Mouse (Mus musculus) neural tube, embryonic 10.5 days (tissue): Measurements from ENCODE around the gene Fzd9.
"Not testable (repeated sequence)": the region's sequence is repeated elsewhere in the genome, so short reads cannot be mapped to it uniquely, and the experiment has no call there.

ENCODE experiments used
- DNase-seq: peaks from one replicate; pipeline ENCODE4 v3.0.0-alpha.2; 2017; ENCODE audit warnings: low spot score; ENCODE audit errors: extremely low spot score

Fzd9 gene

GRCm38 (mm10) chr5:135248956-135249676, 1.9 kb downstream of the Fzd9 start:
- DNase-seq, result no peak

- no peak for DNase-seq
Measured at GRCm38 (mm10) chr5:135247337-135247736, 3.7 kb downstream of the Fzd9 start.

- no peak for DNase-seq
Measured at GRCm38 (mm10) chr5:135246531-135246930, 4.5 kb downstream of the Fzd9 start.

- no peak for DNase-seq
Measured at GRCm38 (mm10) chr5:135243166-135243565, 7.9 kb downstream of the Fzd9 start.

- DNase-seq, result no peak
Measured at GRCm38 (mm10) chr5:135242608-135243007, 8.4 kb downstream of the Fzd9 start.

GRCm38 (mm10) chr5:135242136-135242535, 8.9 kb downstream of the Fzd9 start:
- no peak for DNase-seq

GRCm38 (mm10) chr5:135241474-135241873, 9.6 kb downstream of the Fzd9 start:
- DNase-seq, result no peak

- DNase-seq, result no peak
Measured at GRCm38 (mm10) chr5:135238832-135239231, 12.2 kb downstream of the Fzd9 start.

- DNase-seq, result peak; percentile 55
Measured at GRCm38 (mm10) chr5:135236571-135236970, 14.5 kb downstream of the Fzd9 start.

- no peak for DNase-seq
Measured at GRCm38 (mm10) chr5:135233166-135233920, 17.7 kb downstream of the Fzd9 start.

- no peak for DNase-seq
Measured at GRCm38 (mm10) chr5:135230186-135230585, 20.8 kb downstream of the Fzd9 start.

GRCm38 (mm10) chr5:135225879-135226278, 25.2 kb downstream of the Fzd9 start:
- DNase-seq, result not testable (repeated sequence)

- no peak for DNase-seq
Measured at GRCm38 (mm10) chr5:135224169-135224568, 26.9 kb downstream of the Fzd9 start.

- DNase-seq, result no peak
Measured at GRCm38 (mm10) chr5:135222066-135222465, 29.0 kb downstream of the Fzd9 start.

- no peak for DNase-seq
Measured at GRCm38 (mm10) chr5:135220941-135221340, 30.1 kb downstream of the Fzd9 start.

- no peak for DNase-seq
Measured at GRCm38 (mm10) chr5:135216871-135217270, 34.2 kb downstream of the Fzd9 start.

GRCm38 (mm10) chr5:135208197-135208596, 42.8 kb downstream of the Fzd9 start:
- DNase-seq, result no peak

- no peak for DNase-seq
Measured at GRCm38 (mm10) chr5:135202763-135203162, 48.3 kb downstream of the Fzd9 start.
